25 mouse cellular contexts compared by ENCODE assay signal in genomic region chr3:109311875-109312274, GRCm38 (mm10). TPM values are rescaled to one million over a fixed set of nuclear protein-coding genes. Genes with fewer than 3 reads are reported as not detected.
A peak's percentile ranks its signal among the peaks of the same experiment; 100 is the strongest.
DNase-seq lines count a peak whose midpoint lies in the region; ATAC-seq and TF ChIP-seq lines count a peak whose summit lies in the region.
"Had no signal": no experiment of that assay in that cellular context is flagged by ENCODE, and none has a peak within 500 bp of the region (broad histone marks: within the 10 kb centered on the region; RNA-seq: fewer than 3 reads in every experiment).

No protein-coding gene starts in this region.

- H3K27ac ChIP-seq in MEL (ENCODE audit: control insufficient read depth, low read depth, low read length) = peak overlapping the region; percentile 73
- H3K27ac ChIP-seq in liver, embryonic 12.5 days = no peak overlapping the region
- H3K27ac ChIP-seq: forebrain, embryonic 10.5 days; forebrain, embryonic 13.5 days; gastrocnemius, adult 2 months; heart, embryonic 13.5 days; hindbrain, embryonic 12.5 days; hindbrain, embryonic 15.5 days had no signal

- 50% methylated on average over 3 of the region's 3 CpGs for WGBS in liver, embryonic 12.5 days (ENCODE audit: insufficient replicate concordance)

- peaks cover 0 to 32% of the 10 kb centered on the region in 2 experiments; a peak in 2 of 4 replicates for H3K36me3 ChIP-seq in MEL (ENCODE audit: control insufficient read depth in 1 of 2, insufficient read depth in 2 of 2, low read length in 2 of 2)
- H3K36me3 ChIP-seq in liver, embryonic 12.5 days = no peaks in the 10 kb centered on the region
- H3K36me3 ChIP-seq: forebrain, embryonic 10.5 days; heart, embryonic 13.5 days; hindbrain, embryonic 12.5 days; hindbrain, embryonic 15.5 days had no signal

- no peak overlapping the region for H3K4me3 ChIP-seq in MEL (ENCODE audit: control insufficient read depth in 1 of 2, insufficient read depth in 1 of 2, low read depth in 2 of 2, low read length in 2 of 2)
- no peak overlapping the region for H3K4me3 ChIP-seq in liver, embryonic 12.5 days
- H3K4me3 ChIP-seq: forebrain, embryonic 10.5 days; forebrain, embryonic 13.5 days; gastrocnemius, adult 2 months; heart, embryonic 13.5 days; hindbrain, embryonic 12.5 days; hindbrain, embryonic 15.5 days had no signal

- H3K9me3 ChIP-seq in MEL (replicated peaks; ENCODE audit: insufficient read depth, low read length) = no peaks in the 10 kb centered on the region
- no peaks in the 10 kb centered on the region for H3K9me3 ChIP-seq in liver, embryonic 12.5 days (replicated peaks)
- H3K9me3 ChIP-seq: forebrain, embryonic 10.5 days; forebrain, embryonic 13.5 days; heart, embryonic 13.5 days; hindbrain, embryonic 12.5 days; hindbrain, embryonic 15.5 days had no signal

- H3K4me2 ChIP-seq in liver, embryonic 12.5 days = no peak overlapping the region
- H3K4me2 ChIP-seq: forebrain, embryonic 13.5 days; heart, embryonic 13.5 days; hindbrain, embryonic 12.5 days; hindbrain, embryonic 15.5 days had no signal

- peaks cover 2 to 33% of the 10 kb centered on the region in 2 experiments; a peak in 3 of 4 replicates for H3K4me1 ChIP-seq in MEL (ENCODE audit: control insufficient read depth in 1 of 2, insufficient read depth in 2 of 2, low read length in 2 of 2)
- H3K4me1 ChIP-seq in liver, embryonic 12.5 days = peaks cover 9% of the 10 kb centered on the region; the same call in 1 of the 2 replicates
- H3K4me1 ChIP-seq: forebrain, embryonic 13.5 days; hindbrain, embryonic 12.5 days; hindbrain, embryonic 15.5 days had no signal

- no peak for TF ChIP-seq RAD21 in MEL (IDR thresholded peaks at IDR 0.05; ENCODE audit: low read depth, low read length)

- TF ChIP-seq CTCF in MEL (IDR thresholded peaks at IDR 0.05 in 2 of 3, conservative IDR thresholded peaks at IDR 0.05 in 1 of 3; ENCODE audit: control insufficient read depth in 1 of 3, insufficient read depth in 1 of 3, low read depth in 2 of 3, low read length in 3 of 3, poor library complexity in 1 of 3, severe bottlenecking in 1 of 3) = no peak

- no peaks in the 10 kb centered on the region for H3K79me2 ChIP-seq in MEL (ENCODE audit: control insufficient read depth, insufficient read depth, low read length, poor library complexity)

- ATAC-seq in granulocyte monocyte progenitor cell, adult 5-6 weeks (replicated peaks; ENCODE audit: poor library complexity, severe bottlenecking) = peak; percentile 31; the same call in 1 of the 2 replicates
- ATAC-seq in liver, embryonic 12.5 days = no peak
- ATAC-seq: forebrain, embryonic 13.5 days; forebrain, postnatal 0 days; intestine, postnatal 0 days; Patski had no signal

- H3K27me3 ChIP-seq in MEL (ENCODE audit: control insufficient read depth in 1 of 2, insufficient read depth in 2 of 2, low read length in 2 of 2) = no peaks in the 10 kb centered on the region
- no peaks in the 10 kb centered on the region for H3K27me3 ChIP-seq in liver, embryonic 12.5 days (replicated peaks)
- H3K27me3 ChIP-seq: forebrain, embryonic 13.5 days; hindbrain, embryonic 12.5 days; hindbrain, embryonic 15.5 days; Patski had no signal

- DNase-seq in 3T3-L1 (ENCODE audit: low read depth, low spot score) (peak; percentile 12), MEL (ENCODE audit: low read depth, low spot score) (peak; percentile 36)
- no peak for DNase-seq in ovary, postnatal 10 days (ENCODE audit: low spot score)
- no peak for DNase-seq in layer of hippocampus, adult 9-11 months
- DNase-seq: adrenal gland, adult 8-10 months; adrenal gland, postnatal 25 days; cerebellum, adult 11-12 months; cerebellum, adult 8-10 months; cerebellum, postnatal 10 days; cerebellum, postnatal 36 days; forebrain, postnatal 0 days; gastrocnemius, adult 2 months; gastrocnemius, postnatal 14 days; heart, adult 18-20 months; heart, postnatal 14 days; heart, postnatal 4 days had no signal

- peak overlapping the region; percentile 37; the same call in 1 of the 2 replicates for H3K9ac ChIP-seq in MEL (ENCODE audit: control insufficient read depth, low read depth, low read length, poor library complexity, severe bottlenecking)
- no peak overlapping the region for H3K9ac ChIP-seq in liver, embryonic 12.5 days
- H3K9ac ChIP-seq: forebrain, embryonic 13.5 days; forebrain, postnatal 0 days; heart, embryonic 13.5 days; hindbrain, embryonic 12.5 days; hindbrain, embryonic 15.5 days had no signal

- TF ChIP-seq EP300 in MEL (IDR thresholded peaks at IDR 0.05; ENCODE audit: low read depth in 1 of 2, low read length in 2 of 2) = no peak; a peak in 1 of 4 replicates

- TF ChIP-seq POLR2A in MEL (IDR thresholded peaks at IDR 0.05; ENCODE audit: control insufficient read depth in 1 of 2, insufficient read depth in 1 of 2, low read depth in 1 of 2, low read length in 2 of 2, poor library complexity in 1 of 2) = no peak

TF ChIP-seq in MEL, 35 proteins besides CTCF, POLR2A, EP300 and RAD21:
- TF ChIP-seq UBTF (IDR thresholded peaks at IDR 0.05; ENCODE audit: borderline replicate concordance, insufficient read depth, low read depth, low read length) (no peak), MYB (IDR thresholded peaks at IDR 0.05; ENCODE audit: low read depth, low read length) (no peak), ZMIZ1 (IDR thresholded peaks at IDR 0.05; ENCODE audit: low read depth, low read length) (no peak), CHD2 (IDR thresholded peaks at IDR 0.05; ENCODE audit: low read length) (no peak), GABPA (IDR thresholded peaks at IDR 0.05; ENCODE audit: low read depth, low read length) (no peak), ZC3H11A (IDR thresholded peaks at IDR 0.05; ENCODE audit: low read depth, low read length) (no peak), MAZ (IDR thresholded peaks at IDR 0.05; ENCODE audit: low read depth, low read length) (no peak), TBP (IDR thresholded peaks at IDR 0.05; ENCODE audit: low read depth, low read length) (no peak), ZNF384 (IDR thresholded peaks at IDR 0.05; ENCODE audit: low read depth, low read length) (no peak), HCFC1 (IDR thresholded peaks at IDR 0.05; ENCODE audit: low read depth, low read length) (no peak), USF2 (IDR thresholded peaks at IDR 0.05; ENCODE audit: borderline replicate concordance in 1 of 2, insufficient read depth in 1 of 2, low read depth in 1 of 2, low read length in 2 of 2) (no peak), ZKSCAN1 (IDR thresholded peaks at IDR 0.05; ENCODE audit: low read depth, low read length) (no peak), GATA1 (IDR thresholded peaks at IDR 0.05; ENCODE audit: low read depth, low read length) (no peak), MEF2A (IDR thresholded peaks at IDR 0.05; ENCODE audit: extremely low read depth, insufficient replicate concordance, low read depth, low read length, poor library complexity, severe bottlenecking) (no peak), MYC (IDR thresholded peaks at IDR 0.05; ENCODE audit: low read depth, low read length) (no peak), POLR2AphosphoS5 (IDR thresholded peaks at IDR 0.05; ENCODE audit: borderline replicate concordance, low read depth, low read length) (no peak), CHD1 (IDR thresholded peaks at IDR 0.05; ENCODE audit: low read depth, low read length) (no peak), MAX (IDR thresholded peaks at IDR 0.05; ENCODE audit: low read length) (no peak)

RNA-seq across cellular contexts. Expression of gene Vav3, which starts 28.6 kb away (rescaled TPM):
- total RNA-seq in MEL (2012; rRNA removed) = not detected in 2 replicates
- polyA plus RNA-seq in MEL (2012; ENCODE audit: insufficient read depth in 1 of 2, insufficient read length in 2 of 2, low read depth in 1 of 2, low replicate concordance in 2 of 2, missing spikeins in 1 of 2) = not detected
- total RNA-seq in granulocyte monocyte progenitor cell, adult 5-6 weeks (2014; fragmentation: Nextera tagmentation) = 52.5 and 75.4 TPM in 2 replicates
- total RNA-seq in granulocyte monocyte progenitor cell, adult 5-6 weeks (2017) = 84.4 and 85.7 TPM in 2 replicates
- polyA plus RNA-seq in liver, embryonic 12.5 days (2016; fragmentation: Nextera tagmentation; extraction: Ambion mirVana) = 5.4 and 7.0 TPM in 2 replicates

Comparison
In these comparisons a context has a peak if more than half of its experiments do, and no peak if none do; other contexts are left out.
1. DNase-seq: peak in 3T3-L1 (single experiment) and MEL (single experiment); none in ovary, postnatal 10 days (single experiment) and layer of hippocampus, adult 9-11 months (single experiment).
2. RNA of gene Vav3, which starts 28.6 kb away (total RNA-seq): 52.5 to 85.7 TPM in granulocyte monocyte progenitor cell, adult 5-6 weeks; not detected in MEL; every median in the first group is over 10 times any median in the second.